Mouse (Mus musculus): ENCODE data around the gene 1700013G24Rik.

DNA sequence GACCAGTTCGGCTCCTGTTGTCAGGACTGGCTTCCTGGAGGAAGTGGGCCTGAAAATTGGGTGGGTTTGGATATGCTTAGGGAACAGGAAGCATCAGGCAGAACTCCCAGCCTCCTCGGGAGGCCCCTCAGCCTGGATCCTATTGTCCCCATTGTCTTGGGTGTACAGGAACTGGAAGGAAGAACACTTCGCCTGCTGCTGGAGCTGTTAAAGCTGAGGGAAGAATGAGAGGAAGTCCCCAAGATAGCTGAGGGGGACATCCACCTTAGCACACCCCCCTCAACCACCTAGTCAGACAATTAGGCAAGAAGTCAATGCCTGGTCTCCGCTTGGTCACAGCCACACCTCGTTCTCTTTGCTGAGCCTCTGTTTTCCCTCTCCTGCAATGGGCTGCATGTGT, 25.2 kb downstream of the 1700013G24Rik start:
- TF ChIP-seq CTCF (IDR thresholded peaks at IDR 0.05; ENCODE audit: low read depth) (no peak), EP300 (optimal IDR thresholded peaks at IDR 0.05) (no peak)

All from stomach, postnatal 0 days (tissue).